Mouse (Mus musculus) megakaryocyte, embryonic 14.5 days (primary cell): Measurements from ENCODE around the gene Bricd5.

ENCODE experiments used
- FLI1 ChIP-seq: IDR thresholded peaks from 2 replicates; pipeline ENCODE4 v1.6.1; 2012; ENCODE audit warnings: low read length, inconsistent platforms, mixed read lengths
- GATA1 ChIP-seq: IDR thresholded peaks from 3 replicates; pipeline ENCODE4 v1.6.1; 2012; ENCODE audit warnings: mixed read lengths, low read length, inconsistent platforms, borderline replicate concordance

- TF ChIP-seq GATA1 (no peak), FLI1 (no peak)
Observed at GRCm38 (mm10) chr17:24488662-24489264, 15.1 kb downstream of the Bricd5 start.
